ENCODE assay signal across 8 mouse cellular contexts in genomic region chr17:56255863-56256238, GRCm38 (mm10). TPM values are rescaled to one million over a fixed set of nuclear protein-coding genes. Genes with fewer than 3 reads are reported as not detected.
A peak's percentile ranks its signal among the peaks of the same experiment; 100 is the strongest.
DNase-seq lines count a peak whose midpoint lies in the region; ATAC-seq and TF ChIP-seq lines count a peak whose summit lies in the region.

No protein-coding gene starts in this region.

- peak overlapping the region; percentile 83 for H3K27ac ChIP-seq in bone marrow, adult 2 months (ENCODE audit: control insufficient read depth, insufficient read depth, low read depth, low read length, poor library complexity)
- H3K27ac ChIP-seq in embryonic facial prominence, embryonic 15.5 days (replicated peaks) = peak overlapping the region; percentile 95
- H3K27ac ChIP-seq in limb, embryonic 14.5 days (replicated peaks; ENCODE audit: low read depth, low read length) = peak overlapping the region; percentile 82
- peak overlapping the region; percentile 92 for H3K27ac ChIP-seq in midbrain, postnatal 0 days (ENCODE audit: low read depth, low read length)

- H3K9ac ChIP-seq in embryonic facial prominence, embryonic 15.5 days = peak overlapping the region; percentile 24
- peak overlapping the region; percentile 12; the same call in 1 of the 2 replicates for H3K9ac ChIP-seq in limb, embryonic 14.5 days (ENCODE audit: low read depth, low read length, severe bottlenecking)
- H3K9ac ChIP-seq in midbrain, postnatal 0 days (replicated peaks; ENCODE audit: low read length, poor library complexity, severe bottlenecking) = peak overlapping the region; percentile 56

- H3K4me1 ChIP-seq in bone marrow, adult 2 months (ENCODE audit: control insufficient read depth, insufficient read depth, low read length) = no peaks in the 10 kb centered on the region; the same call in 1 of the 2 replicates
- H3K4me1 ChIP-seq in embryonic facial prominence, embryonic 15.5 days = peaks cover 51% of the 10 kb centered on the region
- peaks cover 11% of the 10 kb centered on the region; the same call in 1 of the 2 replicates for H3K4me1 ChIP-seq in limb, embryonic 14.5 days (ENCODE audit: control insufficient read depth, insufficient read depth, low read length)
- peaks cover 9% of the 10 kb centered on the region for H3K4me1 ChIP-seq in midbrain, postnatal 0 days (ENCODE audit: insufficient read depth, low read length)

- ATAC-seq in embryonic facial prominence, embryonic 15.5 days (ENCODE audit: insufficient number of reproducible peaks, low FRiP score, low TSS enrichment, low read depth) = peak; percentile 92
- ATAC-seq in limb, embryonic 14.5 days (ENCODE audit: low FRiP score, low read depth) = peak; percentile 94
- peak; percentile 93 for ATAC-seq in midbrain, postnatal 0 days (ENCODE audit: low FRiP score)

- under 1% methylated on average over 32 of the region's 32 CpGs for WGBS in bone marrow, adult 2 months
- under 1% methylated on average over 32 of the region's 32 CpGs for WGBS in embryonic facial prominence, embryonic 15.5 days
- 0% methylated on average over 32 of the region's 32 CpGs for WGBS in limb, embryonic 14.5 days
- WGBS in midbrain, postnatal 0 days = under 1% methylated on average over 32 of the region's 32 CpGs

- H3K36me3 ChIP-seq in embryonic facial prominence, embryonic 15.5 days = peaks cover 29% of the 10 kb centered on the region
- H3K36me3 ChIP-seq in limb, embryonic 14.5 days (ENCODE audit: control insufficient read depth, insufficient read depth, low read length) = peaks cover 27% of the 10 kb centered on the region
- peaks cover 21% of the 10 kb centered on the region for H3K36me3 ChIP-seq in midbrain, postnatal 0 days (ENCODE audit: insufficient read depth, low read length)

- no peaks in the 10 kb centered on the region for H3K9me3 ChIP-seq in embryonic facial prominence, embryonic 15.5 days (replicated peaks)
- H3K9me3 ChIP-seq in limb, embryonic 14.5 days (ENCODE audit: control insufficient read depth, low read length) = no peaks in the 10 kb centered on the region
- H3K9me3 ChIP-seq in midbrain, postnatal 0 days (ENCODE audit: low read length) = no peaks in the 10 kb centered on the region

- no peaks in the 10 kb centered on the region for H3K27me3 ChIP-seq in embryonic facial prominence, embryonic 15.5 days
- no peaks in the 10 kb centered on the region for H3K27me3 ChIP-seq in limb, embryonic 14.5 days (ENCODE audit: control insufficient read depth, insufficient read depth, low read length)
- H3K27me3 ChIP-seq in midbrain, postnatal 0 days (ENCODE audit: insufficient read depth, low read length) = no peaks in the 10 kb centered on the region

- peak overlapping the region; percentile 65 for H3K4me2 ChIP-seq in embryonic facial prominence, embryonic 15.5 days (replicated peaks)
- H3K4me2 ChIP-seq in limb, embryonic 14.5 days (replicated peaks; ENCODE audit: low read depth, low read length, severe bottlenecking) = peak overlapping the region; percentile 58
- peak overlapping the region; percentile 61 for H3K4me2 ChIP-seq in midbrain, postnatal 0 days (ENCODE audit: low read depth, low read length, poor library complexity, severe bottlenecking)

- TF ChIP-seq CTCF in bone marrow, adult 2 months (IDR thresholded peaks at IDR 0.05; ENCODE audit: control insufficient read depth, insufficient read depth, low read length) = peak; percentile 95
- TF ChIP-seq CTCF in midbrain, postnatal 0 days (IDR thresholded peaks at IDR 0.05) = peak; percentile 95

- peak; percentile 75; the same call in 1 of the 2 replicates for TF ChIP-seq POLR2A in bone marrow, adult 2 months (IDR thresholded peaks at IDR 0.05; ENCODE audit: borderline replicate concordance, control insufficient read depth, low read depth, low read length)
- TF ChIP-seq POLR2A in limb, embryonic 14.5 days (IDR thresholded peaks at IDR 0.05; ENCODE audit: borderline replicate concordance, extremely low read depth, insufficient read depth, insufficient read length) = no peak

- DNase-seq in 416B (ENCODE audit: low read depth) = peak; percentile 100
- DNase-seq in heart, adult 8-10 months (ENCODE audit: low spot score) = peak; percentile 98
- DNase-seq in kidney, adult 9 months = peak; percentile 99
- peak; percentile 98 for DNase-seq in limb, embryonic 14.5 days (ENCODE audit: low spot score)
- peak; percentile 99 for DNase-seq in midbrain, postnatal 0 days (ENCODE audit: low spot score)
- DNase-seq in spleen, postnatal 14 days (ENCODE audit: low spot score in 2 of 2) = peak; percentile 95 to 98

- H3K4me3 ChIP-seq in bone marrow, adult 2 months (replicated peaks; ENCODE audit: control insufficient read depth, low read depth, low read length) = peak overlapping the region; percentile 74
- H3K4me3 ChIP-seq in embryonic facial prominence, embryonic 15.5 days (replicated peaks) = peak overlapping the region; percentile 69
- H3K4me3 ChIP-seq in limb, embryonic 14.5 days (replicated peaks; ENCODE audit: low read length) = peak overlapping the region; percentile 65
- H3K4me3 ChIP-seq in midbrain, postnatal 0 days (ENCODE audit: low read depth, low read length) = peak overlapping the region; percentile 62

RNA-seq across cellular contexts. Expression of gene Fem1a, which starts 0.8 kb away (rescaled TPM):
- 6.9 and 10.8 TPM in 2 replicates for polyA plus RNA-seq in bone marrow, adult 2 months (2011; ENCODE audit: insufficient read depth, insufficient read length, low replicate concordance, missing spikeins)
- polyA plus RNA-seq in embryonic facial prominence, embryonic 15.5 days (2015; fragmentation: Nextera tagmentation; extraction: Ambion mirVana) = 15.0 and 15.4 TPM in 2 replicates
- 100 to 1,000 TPM; 113 to 131 (median 128) TPM for total RNA-seq in heart, adult 8-10 months (2022)
- polyA plus RNA-seq in limb, embryonic 14.5 days (2012; rRNA removed) = 14.5 and 18.4 TPM in 2 replicates
- polyA plus RNA-seq in limb, embryonic 14.5 days (2014; fragmentation: Nextera tagmentation; extraction: Ambion mirVana) = 16.0 and 17.4 TPM in 2 replicates
- 43.2 and 45.3 TPM in 2 replicates for total RNA-seq in midbrain, postnatal 0 days (2014; rRNA removed)
- 13.8 and 14.2 TPM in 2 replicates for polyA plus RNA-seq in midbrain, postnatal 0 days (2015; fragmentation: Nextera tagmentation; extraction: Ambion mirVana)

RNA-seq across cellular contexts. Expression of gene Ticam1, which starts 20.7 kb away (rescaled TPM):
- 2.4 and 5.9 TPM in 2 replicates for polyA plus RNA-seq in bone marrow, adult 2 months (2011; ENCODE audit: insufficient read depth, insufficient read length, low replicate concordance, missing spikeins)
- polyA plus RNA-seq in embryonic facial prominence, embryonic 15.5 days (2015; fragmentation: Nextera tagmentation; extraction: Ambion mirVana) = 6.7 and 7.4 TPM in 2 replicates
- 1 to 10 TPM; 6.9 to 9.5 (median 8.1) TPM for total RNA-seq in heart, adult 8-10 months (2022)
- 12.5 and 16.5 TPM in 2 replicates for polyA plus RNA-seq in limb, embryonic 14.5 days (2012; rRNA removed)
- polyA plus RNA-seq in limb, embryonic 14.5 days (2014; fragmentation: Nextera tagmentation; extraction: Ambion mirVana) = 8.2 and 8.7 TPM in 2 replicates
- total RNA-seq in midbrain, postnatal 0 days (2014; rRNA removed) = 3.1 and 3.7 TPM in 2 replicates
- polyA plus RNA-seq in midbrain, postnatal 0 days (2015; fragmentation: Nextera tagmentation; extraction: Ambion mirVana) = 0.91 and 1.1 TPM in 2 replicates

RNA-seq across cellular contexts. Expression of gene Plin3, which starts 36.8 kb away (rescaled TPM):
- polyA plus RNA-seq in bone marrow, adult 2 months (2011; ENCODE audit: insufficient read depth, insufficient read length, low replicate concordance, missing spikeins) = 10.9 and 29.6 TPM in 2 replicates
- 89.5 and 92.6 TPM in 2 replicates for polyA plus RNA-seq in embryonic facial prominence, embryonic 15.5 days (2015; fragmentation: Nextera tagmentation; extraction: Ambion mirVana)
- total RNA-seq in heart, adult 8-10 months (2022) = 100 to 1,000 TPM; 172 to 233 (median 219) TPM
- polyA plus RNA-seq in limb, embryonic 14.5 days (2012; rRNA removed) = 41.0 and 44.1 TPM in 2 replicates
- polyA plus RNA-seq in limb, embryonic 14.5 days (2014; fragmentation: Nextera tagmentation; extraction: Ambion mirVana) = 90.1 and 90.3 TPM in 2 replicates
- 8.1 and 12.4 TPM in 2 replicates for total RNA-seq in midbrain, postnatal 0 days (2014; rRNA removed)
- 9.6 and 12.1 TPM in 2 replicates for polyA plus RNA-seq in midbrain, postnatal 0 days (2015; fragmentation: Nextera tagmentation; extraction: Ambion mirVana)

RNA-seq across cellular contexts. Expression of gene Dpp9, which starts 37.1 kb away (rescaled TPM):
- 8.4 and 8.9 TPM in 2 replicates for polyA plus RNA-seq in bone marrow, adult 2 months (2011; ENCODE audit: insufficient read depth, insufficient read length, low replicate concordance, missing spikeins)
- polyA plus RNA-seq in embryonic facial prominence, embryonic 15.5 days (2015; fragmentation: Nextera tagmentation; extraction: Ambion mirVana) = 37.1 and 40.9 TPM in 2 replicates
- 10 to 100 TPM; 42.6 to 51.1 (median 46.6) TPM for total RNA-seq in heart, adult 8-10 months (2022)
- 54.3 and 69.6 TPM in 2 replicates for polyA plus RNA-seq in limb, embryonic 14.5 days (2012; rRNA removed)
- 33.9 and 37.7 TPM in 2 replicates for polyA plus RNA-seq in limb, embryonic 14.5 days (2014; fragmentation: Nextera tagmentation; extraction: Ambion mirVana)
- 24.6 and 29.7 TPM in 2 replicates for total RNA-seq in midbrain, postnatal 0 days (2014; rRNA removed)
- polyA plus RNA-seq in midbrain, postnatal 0 days (2015; fragmentation: Nextera tagmentation; extraction: Ambion mirVana) = 19.4 and 19.7 TPM in 2 replicates

RNA-seq across cellular contexts. Expression of gene Arrdc5, which starts 44.2 kb away (rescaled TPM):
- polyA plus RNA-seq in bone marrow, adult 2 months (2011; ENCODE audit: insufficient read depth, insufficient read length, low replicate concordance, missing spikeins) = not detected in 2 replicates
- polyA plus RNA-seq in embryonic facial prominence, embryonic 15.5 days (2015; fragmentation: Nextera tagmentation; extraction: Ambion mirVana) = 0.33 TPM in 1 of 2 replicates, not detected in the other
- total RNA-seq in heart, adult 8-10 months (2022) = under 1 TPM in 1 of 4 experiments, not detected in 3; 0.41 TPM
- polyA plus RNA-seq in limb, embryonic 14.5 days (2012; rRNA removed) = not detected in 2 replicates
- polyA plus RNA-seq in limb, embryonic 14.5 days (2014; fragmentation: Nextera tagmentation; extraction: Ambion mirVana) = not detected in 2 replicates
- total RNA-seq in midbrain, postnatal 0 days (2014; rRNA removed) = not detected in 2 replicates
- not detected in 2 replicates for polyA plus RNA-seq in midbrain, postnatal 0 days (2015; fragmentation: Nextera tagmentation; extraction: Ambion mirVana)

Comparison
In these comparisons a context has a peak if more than half of its experiments do, and no peak if none do; other contexts are left out.
1. Peak in every context shown above with its lines: DNase-seq, ATAC-seq, H3K4me3 ChIP-seq and H3K27ac ChIP-seq.